Mouse (Mus musculus) intestine, embryonic 16.5 days (tissue): Measurements from ENCODE around the gene Erh. TPM values are rescaled to one million over a fixed set of nuclear protein-coding genes. Genes with fewer than 3 reads are reported as not detected.
A peak's percentile ranks its signal among the peaks of the same experiment; 100 is the strongest.

Source experiments
- ATAC-seq: fragments of 200-750 bp; cut with Nextera tagmentation; 2 replicates; pipeline ENCODE4 v1.8.0; 2017; ENCODE audit warnings: moderate TSS enrichment, moderate library complexity
- H3K27ac ChIP-seq: fragments of 300-500 bp; sonication (generic); 2 replicates; pipeline ENCODE4 v1.5.1; 2014; ENCODE audit warnings: mild to moderate bottlenecking, low read length
- H3K27me3 ChIP-seq: fragments of 300-500 bp; sonication (generic); replicated peaks from 2 replicates; pipeline ENCODE4 v1.6.1; 2014; ENCODE audit warnings: low read length, control low read depth, mixed read lengths; ENCODE audit not compliant: control insufficient read depth, insufficient read depth
- H3K36me3 ChIP-seq: fragments of 300-500 bp; sonication (generic); 2 replicates; pipeline ENCODE4 v1.6.1; 2014; ENCODE audit warnings: low read length, control low read depth; ENCODE audit not compliant: control insufficient read depth, insufficient read depth
- H3K4me1 ChIP-seq: fragments of 300-500 bp; sonication (generic); 2 replicates; pipeline ENCODE4 v1.6.1; 2014; ENCODE audit warnings: low read length, control low read depth, mixed read lengths; ENCODE audit not compliant: control insufficient read depth, insufficient read depth
- H3K4me2 ChIP-seq: fragments of 300-500 bp; sonication (generic); 2 replicates; pipeline ENCODE4 v1.6.1; 2014; ENCODE audit warnings: low read depth, low read length, control low read depth
- H3K4me3 ChIP-seq: fragments of 300-500 bp; sonication (generic); 2 replicates; pipeline ENCODE4 v1.5.1; 2014; ENCODE audit warnings: mild to moderate bottlenecking, low read length
- H3K9ac ChIP-seq: fragments of 300-500 bp; sonication (generic); 2 replicates; pipeline ENCODE4 v1.6.1; 2014; ENCODE audit warnings: low read depth, low read length
- H3K9me3 ChIP-seq: fragments of 300-500 bp; sonication (generic); 2 replicates; pipeline ENCODE4 v1.6.1; 2016; ENCODE audit warnings: low read length, control low read depth; ENCODE audit not compliant: control insufficient read depth
- WGBS: fragments of 180-500 bp; shearing (Covaris S2); extraction: QIAGEN DNeasy Blood & Tissue Kit; methylation state at CpG from one replicate; pipeline ENCODE4 v1.1.7; 2014; 5-methylcytosine and 5-hydroxymethylcytosine counted together
- polyA plus RNA-seq: library from polyadenylated mRNA; unstranded; fragments of >200 nt; fragmentation: Nextera tagmentation; extraction: Ambion mirVana; gene quantifications from 2 replicates; pipeline ENCODE4 v1.2.1, GENCODE M21; 2015

Erh gene
- polyA plus RNA-seq, 1 experiment from 2014 or later: 241 TPM

DNA sequence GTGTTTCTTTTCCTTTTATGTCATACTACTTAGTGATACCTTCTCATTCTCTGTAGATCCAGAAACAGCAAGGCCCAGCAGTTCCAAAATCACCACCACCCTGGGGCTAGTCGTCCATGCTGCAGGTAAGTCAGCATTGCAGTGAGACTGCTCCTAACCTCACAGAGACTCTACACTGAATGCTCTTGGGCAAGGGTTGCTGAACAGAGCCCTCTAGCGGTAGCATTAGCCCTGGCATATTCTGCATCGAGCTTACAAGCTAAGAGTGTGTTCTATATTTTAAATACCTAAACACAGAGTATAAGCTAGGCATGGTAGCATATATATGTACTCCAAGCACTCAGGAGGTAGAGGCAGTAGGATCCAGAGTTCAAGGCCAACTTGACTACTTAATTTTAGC is 29.0 kb upstream of the Erh start:
- Histone ChIP-seq H3K4me2 (no peak overlapping the region), H3K27me3 (no peaks in the 10 kb centered on the region), H3K27ac (no peak overlapping the region), H3K9me3 (no peaks in the 10 kb centered on the region), H3K4me1 (no peaks in the 10 kb centered on the region), H3K9ac (no peak overlapping the region), H3K36me3 (0 out of 2 replicates have a peak, but pooled peaks cover 3% of the 10 kb centered on the region), H3K4me3 (no peak overlapping the region)
- ATAC-seq: 0 out of 2 replicates have a peak, but pooled peaks have one; percentile 63
- WGBS: 11% methylated on average over 3 of the region's 3 CpGs

DNA sequence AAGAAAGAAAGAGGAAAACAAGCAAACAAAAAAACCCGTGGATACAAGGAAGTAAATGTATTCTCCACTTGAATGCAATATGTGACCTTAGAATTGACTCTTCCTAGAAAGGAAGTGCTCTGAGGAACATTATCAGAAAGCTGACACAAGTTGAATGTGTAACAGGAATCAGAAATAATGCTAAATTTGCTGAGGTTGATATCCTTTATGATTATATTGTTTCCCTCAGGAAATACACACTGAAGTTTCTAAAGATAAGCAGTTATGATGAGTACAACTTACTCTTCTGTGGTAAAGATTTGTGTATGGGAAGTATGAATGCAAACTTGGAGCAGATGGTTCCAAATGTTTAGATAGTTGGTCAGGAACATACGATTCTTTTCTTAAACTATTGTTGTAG is 24.2 kb upstream of the Erh start:
- ATAC-seq: no peak
- Histone ChIP-seq H3K9me3 (no peaks in the 10 kb centered on the region), H3K9ac (no peak overlapping the region), H3K4me1 (no peaks in the 10 kb centered on the region), H3K4me3 (no peak overlapping the region), H3K36me3 (no peaks in the 10 kb centered on the region; the same call in 1 of the 2 replicates), H3K27ac (no peak overlapping the region), H3K27me3 (no peaks in the 10 kb centered on the region), H3K4me2 (no peak overlapping the region)
- WGBS: 84% methylated on average over 2 of the region's 2 CpGs

DNA sequence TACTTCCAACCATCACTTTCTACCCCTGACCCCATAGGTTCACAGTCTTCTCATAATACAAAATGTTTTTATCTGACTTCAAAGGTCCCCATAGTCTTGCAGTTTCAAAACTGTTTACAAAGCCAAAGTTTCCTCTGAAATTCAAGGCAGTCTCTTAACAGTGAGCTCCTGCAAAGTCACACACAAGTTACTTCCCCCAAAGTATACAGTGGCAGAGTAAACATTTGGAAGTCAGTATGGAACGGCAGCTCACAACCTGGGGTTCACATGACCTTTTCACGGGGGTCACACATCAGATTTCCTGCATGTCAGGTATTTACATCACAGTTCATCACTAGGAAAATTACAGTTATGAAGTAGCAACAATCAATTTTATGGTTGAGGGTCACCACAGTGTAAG is 19.8 kb upstream of the Erh start:
- no peak for ATAC-seq
- peaks cover 2% of the 10 kb centered on the region; the same call in 1 of the 2 replicates for H3K4me1 ChIP-seq
- no peak overlapping the region for H3K4me3 ChIP-seq
- no peak overlapping the region for H3K4me2 ChIP-seq
- H3K9ac ChIP-seq: no peak overlapping the region
- H3K9me3 ChIP-seq: no peaks in the 10 kb centered on the region
- no peaks in the 10 kb centered on the region for H3K27me3 ChIP-seq
- no peak overlapping the region for H3K27ac ChIP-seq
- WGBS: 52% methylated on average over 2 of the region's 2 CpGs
- no peaks in the 10 kb centered on the region; the same call in 1 of the 2 replicates for H3K36me3 ChIP-seq

DNA sequence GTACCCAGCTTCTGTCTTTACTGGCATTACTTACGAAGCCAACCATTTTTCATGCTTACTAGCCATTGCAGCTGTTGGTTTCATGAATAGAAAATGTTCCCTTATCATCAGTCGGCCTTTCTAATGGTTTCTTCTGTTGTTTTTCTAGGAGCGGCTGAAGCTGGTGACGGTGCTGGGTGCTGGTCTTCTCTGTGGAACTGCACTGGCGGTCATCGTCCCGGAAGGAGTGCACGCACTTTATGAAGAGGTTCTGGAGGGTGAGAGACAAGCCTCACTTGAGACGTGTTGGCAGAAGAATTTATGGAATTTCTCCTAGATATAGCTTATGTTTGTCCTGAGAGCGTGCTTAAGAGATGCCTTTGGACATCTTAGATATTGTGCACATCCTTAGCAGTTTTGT is 18.2 kb upstream of the Erh start:
- peaks cover 2% of the 10 kb centered on the region for H3K4me1 ChIP-seq
- 79% methylated on average over 10 of the region's 10 CpGs for WGBS
- no peak overlapping the region for H3K9ac ChIP-seq
- no peak overlapping the region for H3K4me2 ChIP-seq
- H3K36me3 ChIP-seq: no peaks in the 10 kb centered on the region; the same call in 1 of the 2 replicates
- ATAC-seq: no peak
- no peaks in the 10 kb centered on the region for H3K27me3 ChIP-seq
- no peak overlapping the region for H3K4me3 ChIP-seq
- H3K9me3 ChIP-seq: no peaks in the 10 kb centered on the region
- no peak overlapping the region for H3K27ac ChIP-seq

DNA sequence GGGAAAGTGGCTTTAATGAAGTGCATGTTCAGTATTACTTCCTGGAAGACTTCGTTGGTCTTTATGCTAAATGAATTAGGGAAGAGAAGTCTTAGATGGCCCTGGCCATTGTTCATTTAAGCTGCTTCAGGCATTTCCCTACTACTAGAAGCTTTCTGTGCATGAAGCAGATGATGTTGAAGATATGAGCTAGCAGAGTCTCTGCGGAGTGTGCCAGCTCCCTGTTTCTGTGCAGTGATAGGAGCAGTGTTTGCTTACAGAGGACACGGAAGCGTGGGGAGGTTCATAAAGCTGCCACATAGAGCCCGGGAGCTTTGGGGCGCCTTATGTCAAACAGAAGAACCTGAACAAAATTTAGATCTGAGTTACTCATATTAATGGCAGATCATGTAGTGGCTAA is 14.5 kb upstream of the Erh start:
- Histone ChIP-seq H3K4me3 (no peak overlapping the region), H3K4me2 (no peak overlapping the region), H3K27ac (no peak overlapping the region), H3K4me1 (peaks cover 14% of the 10 kb centered on the region), H3K36me3 (no peaks in the 10 kb centered on the region), H3K9me3 (no peaks in the 10 kb centered on the region), H3K9ac (no peak overlapping the region), H3K27me3 (no peaks in the 10 kb centered on the region)
- ATAC-seq: no peak
- WGBS: 66% methylated on average over 6 of the region's 6 CpGs

DNA sequence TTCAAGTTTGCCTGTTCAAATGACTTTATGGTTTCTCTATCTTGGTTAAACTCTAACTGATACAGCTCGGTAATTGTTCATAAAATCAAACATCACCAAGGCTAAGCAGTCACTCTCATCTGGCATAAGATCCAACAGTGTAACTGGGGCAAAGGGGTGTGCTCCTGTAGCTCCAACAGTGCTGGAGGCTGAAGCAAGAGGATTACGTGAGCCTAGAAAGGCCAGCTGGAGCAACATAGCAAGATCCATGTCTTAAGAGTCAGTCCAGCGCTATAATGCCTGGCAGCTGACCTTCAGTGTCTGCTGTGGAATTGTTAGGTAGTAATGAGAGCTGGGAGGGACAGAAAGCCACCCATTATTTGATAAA is 10.5 kb upstream of the Erh start:
- H3K4me2 ChIP-seq: no peak overlapping the region
- no peak overlapping the region for H3K4me3 ChIP-seq
- no peak overlapping the region for H3K9ac ChIP-seq
- no peaks in the 10 kb centered on the region for H3K36me3 ChIP-seq
- WGBS: 67% methylated on average over 3 of the region's 3 CpGs
- no peaks in the 10 kb centered on the region for H3K9me3 ChIP-seq
- H3K27ac ChIP-seq: peak overlapping the region; percentile 58; the same call in 1 of the 2 replicates
- peak; percentile 84 for ATAC-seq
- no peaks in the 10 kb centered on the region for H3K27me3 ChIP-seq
- peaks cover 16% of the 10 kb centered on the region for H3K4me1 ChIP-seq

DNA sequence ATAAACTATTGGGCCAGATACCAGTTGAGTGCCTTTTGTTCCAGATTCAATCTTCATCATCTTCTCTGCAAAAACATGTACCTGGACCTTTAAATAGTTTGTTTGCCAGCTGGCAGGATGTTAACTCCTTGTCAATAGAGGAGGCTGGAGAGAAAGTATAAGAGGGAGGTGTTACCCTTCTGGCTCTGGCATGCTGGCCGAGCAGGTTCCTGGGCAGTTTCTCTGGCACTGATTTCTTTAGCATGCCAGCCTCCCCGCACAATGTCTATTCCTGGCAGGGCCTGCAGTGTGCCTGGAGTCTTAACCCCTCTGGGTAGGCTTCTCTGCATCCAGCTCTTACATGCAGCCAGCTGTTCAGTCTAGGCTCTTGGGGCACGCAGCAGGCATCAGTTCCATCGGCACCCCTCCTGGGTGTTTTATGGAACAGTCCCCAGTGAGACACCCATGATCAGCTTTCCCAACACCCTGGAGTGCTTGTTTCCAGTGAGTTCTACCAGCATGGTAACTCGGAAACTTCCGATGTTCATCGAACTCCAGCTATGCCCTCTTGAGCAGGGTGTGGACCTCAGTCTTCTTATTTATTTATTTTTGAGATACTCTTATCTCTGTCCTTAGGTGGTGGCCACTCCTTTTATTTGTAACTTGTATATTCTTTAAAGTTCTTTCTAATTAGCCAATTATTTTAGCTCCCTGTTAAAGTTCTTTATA is 10.0 kb upstream of the Erh start:
- no peaks in the 10 kb centered on the region for H3K9me3 ChIP-seq
- no peaks in the 10 kb centered on the region for H3K36me3 ChIP-seq
- peak overlapping the region; percentile 18 for H3K27ac ChIP-seq
- no peaks in the 10 kb centered on the region for H3K27me3 ChIP-seq
- H3K4me1 ChIP-seq: peaks cover 16% of the 10 kb centered on the region
- peak overlapping the region; percentile 31 for H3K4me2 ChIP-seq
- peak; percentile 59 for ATAC-seq
- 76% methylated on average over 7 of the region's 7 CpGs for whole genome bisulfite sequencing
- no peak overlapping the region for H3K4me3 ChIP-seq
- no peak overlapping the region for H3K9ac ChIP-seq

DNA sequence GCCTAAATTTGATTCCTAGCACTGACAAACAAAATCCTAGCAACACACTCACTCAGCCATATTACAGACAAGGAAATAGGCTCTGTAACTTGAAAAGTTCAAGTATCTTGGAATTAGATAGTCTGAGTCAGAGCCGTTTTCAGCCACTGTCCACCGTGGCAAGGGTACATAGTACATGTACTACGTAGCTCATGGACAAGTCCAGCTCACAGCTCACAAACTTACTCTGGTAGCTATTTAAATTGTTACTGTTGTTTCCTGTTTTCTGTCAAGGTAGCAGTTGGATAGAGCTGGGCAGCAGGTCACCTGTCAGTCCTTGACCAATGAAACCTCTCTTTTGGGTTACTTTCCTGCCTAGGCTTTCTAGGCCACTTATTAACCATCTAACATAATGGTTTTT is 2.2 kb upstream of the Erh start:
- Histone ChIP-seq H3K4me2 (peak overlapping the region; percentile 63), H3K9ac (0 out of 2 replicates have a peak overlapping the region, but pooled peaks have one; percentile 4), H3K27ac (peak overlapping the region; percentile 23; the same call in 1 of the 2 replicates), H3K4me1 (peaks cover 23% of the 10 kb centered on the region), H3K27me3 (no peaks in the 10 kb centered on the region), H3K9me3 (no peaks in the 10 kb centered on the region), H3K36me3 (no peaks in the 10 kb centered on the region), H3K4me3 (peak overlapping the region; percentile 2; the same call in 1 of the 2 replicates)
- 63% methylated on average over 3 of the region's 3 CpGs for WGBS
- ATAC-seq: no peak

DNA sequence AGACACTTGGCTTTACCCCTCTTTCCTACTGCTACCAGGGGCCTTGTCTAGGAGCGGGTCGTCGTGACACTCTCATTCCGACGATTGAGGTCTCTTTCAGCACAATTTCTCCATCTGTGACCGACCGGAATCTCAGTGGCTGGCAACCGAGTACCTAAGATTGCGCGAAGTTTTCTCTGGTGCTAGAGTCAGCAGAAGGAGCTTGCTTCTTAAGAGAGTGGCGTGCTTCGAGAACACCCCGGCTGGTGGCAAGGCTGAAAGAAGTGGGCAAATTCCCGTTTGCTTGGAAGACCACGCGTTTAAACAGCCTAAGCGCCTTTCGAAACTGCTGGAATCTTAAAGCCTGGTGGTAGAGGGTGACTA is 346 bp upstream of the Erh start:
- peak overlapping the region; percentile 93 for H3K9ac ChIP-seq
- ATAC-seq: no peak; the same call in 1 of the 2 replicates
- 5% methylated on average over 18 of the region's 18 CpGs for WGBS
- H3K9me3 ChIP-seq: no peaks in the 10 kb centered on the region
- peak overlapping the region; percentile 79 for H3K4me3 ChIP-seq
- peak overlapping the region; percentile 70; the same call in 1 of the 2 replicates for H3K27ac ChIP-seq
- peaks cover 19% of the 10 kb centered on the region for H3K4me1 ChIP-seq
- no peaks in the 10 kb centered on the region for H3K36me3 ChIP-seq
- peak overlapping the region; percentile 63 for H3K4me2 ChIP-seq
- no peaks in the 10 kb centered on the region for H3K27me3 ChIP-seq
